Mouse (Mus musculus) bone marrow macrophage, adult 2 months (primary cell): ENCODE measurements around the gene AI464131.

Experiments
- CTCF ChIP-seq: IDR thresholded peaks from 2 replicates; pipeline ENCODE4 v1.5.1; 2012; ENCODE audit warnings: low read depth, mild to moderate bottlenecking, low read length, moderate library complexity
- POLR2A ChIP-seq: IDR thresholded peaks from 2 replicates; pipeline ENCODE4 v1.6.1; 2012; ENCODE audit warnings: mild to moderate bottlenecking, low read depth, low read length, borderline replicate concordance

DNA sequence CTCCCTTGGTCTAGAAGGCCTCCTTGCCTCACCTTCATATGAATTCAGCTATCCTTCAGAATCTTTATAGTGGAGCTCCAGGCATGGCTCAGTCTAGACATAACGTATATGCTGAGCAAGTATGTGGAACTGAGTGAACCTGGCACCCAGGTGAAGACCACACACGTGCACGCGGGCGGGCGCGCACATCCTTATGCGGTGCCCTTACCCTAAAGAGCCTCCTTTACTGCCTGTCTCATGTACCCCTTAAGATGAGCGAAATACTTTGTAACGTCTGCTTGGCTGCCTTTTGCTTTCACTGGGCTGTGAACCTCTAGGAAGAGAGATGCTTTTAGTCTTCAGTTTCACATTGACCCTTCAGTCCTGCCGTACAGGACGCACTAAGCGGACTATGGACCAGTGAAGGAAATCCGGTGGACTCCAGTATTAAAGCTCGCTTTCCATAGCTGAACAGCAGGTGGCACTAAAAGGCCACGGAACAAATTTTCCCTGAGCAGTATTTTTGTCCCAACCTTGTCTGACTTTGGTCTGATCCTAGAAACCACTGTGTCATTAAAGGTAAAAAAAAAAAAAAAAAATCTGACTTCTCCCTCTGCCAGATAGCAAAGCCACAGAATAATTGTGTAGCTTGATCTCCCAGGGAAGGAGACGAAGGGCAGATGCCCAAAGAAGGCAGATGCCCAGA, 34.3 kb downstream of the AI464131 start:
- TF ChIP-seq CTCF (peak; percentile 11; the same call in 1 of the 2 replicates), POLR2A (no peak)
